Mouse (Mus musculus): ENCODE results near the gene Angptl2.

Angptl2 gene

GRCm38 (mm10) chr2:33215700-33216509, at the start of gene Angptl2:
TSS of gene Angptl2 (plus strand) at chr2:33216069.
- DNase-seq = peak; percentile 82 to 90

- DNase-seq = no peak
These were observed 48.8 kb upstream of the Angptl2 start for GRCm38 (mm10) chr2:33167060-33167459.

- no peak for DNase-seq
These were observed 46.4 kb upstream of the Angptl2 start for GRCm38 (mm10) chr2:33169445-33169844.

- no peak for DNase-seq
These were observed 44.9 kb upstream of the Angptl2 start for GRCm38 (mm10) chr2:33170777-33171565.

- DNase-seq = no peak
These were observed 42.7 kb upstream of the Angptl2 start for GRCm38 (mm10) chr2:33173126-33173525.

GRCm38 (mm10) chr2:33173686-33174085, 42.2 kb upstream of the Angptl2 start:
- no peak for DNase-seq

GRCm38 (mm10) chr2:33176516-33176915, 39.4 kb upstream of the Angptl2 start:
- no peak for DNase-seq

- no peak for DNase-seq
These were observed 38.9 kb upstream of the Angptl2 start for GRCm38 (mm10) chr2:33176921-33177320.

GRCm38 (mm10) chr2:33177443-33178242, 38.2 kb upstream of the Angptl2 start:
- DNase-seq = peak; percentile 76 to 79

- no peak for DNase-seq
These were observed 37.5 kb upstream of the Angptl2 start for GRCm38 (mm10) chr2:33178243-33178932.

- DNase-seq = no peak
These were observed 36.5 kb upstream of the Angptl2 start for GRCm38 (mm10) chr2:33179171-33179929.

- peak; percentile 88 to 89 for DNase-seq
These were observed 35.8 kb upstream of the Angptl2 start for GRCm38 (mm10) chr2:33179930-33180630.

- no peak for DNase-seq
These were observed 32.5 kb upstream of the Angptl2 start for GRCm38 (mm10) chr2:33183321-33183720.

GRCm38 (mm10) chr2:33184641-33185040, 31.2 kb upstream of the Angptl2 start:
- DNase-seq = no peak

GRCm38 (mm10) chr2:33185258-33185657, 30.6 kb upstream of the Angptl2 start:
- peak in 1 of 2 experiments; percentile 64 for DNase-seq

- DNase-seq = no peak
These were observed 29.4 kb upstream of the Angptl2 start for GRCm38 (mm10) chr2:33186505-33186904.

- DNase-seq = no peak
These were observed 28.0 kb upstream of the Angptl2 start for GRCm38 (mm10) chr2:33187874-33188273.

GRCm38 (mm10) chr2:33188925-33189670, 26.8 kb upstream of the Angptl2 start:
- peak; percentile 62 to 80 for DNase-seq

- DNase-seq = no peak
These were observed 25.9 kb upstream of the Angptl2 start for GRCm38 (mm10) chr2:33189976-33190375.

- peak; percentile 75 for DNase-seq
These were observed 15.4 kb upstream of the Angptl2 start for GRCm38 (mm10) chr2:33200368-33201068.

All from kidney, adult 8-10 months (tissue).